Mouse (Mus musculus) gastrocnemius, postnatal 25 days (tissue): Measurements from ENCODE around the gene Itprid2. TPM values are rescaled to one million over a fixed set of nuclear protein-coding genes. Genes with fewer than 3 reads are reported as not detected.

ENCODE experiments used
- DNase-seq: peaks from one replicate; pipeline ENCODE4 v3.0.0; 2022
- total RNA-seq, 2 experiments: library from RNA; stranded (reverse); gene quantifications; 1 replicate in 1 of 2; 2 replicates in 1 of 2; pipeline ENCODE4 v1.2.3; 2021

Itprid2 gene
- total RNA-seq, 2 experiments from 2014 or later: 10.7 to 11.2 TPM

DNA sequence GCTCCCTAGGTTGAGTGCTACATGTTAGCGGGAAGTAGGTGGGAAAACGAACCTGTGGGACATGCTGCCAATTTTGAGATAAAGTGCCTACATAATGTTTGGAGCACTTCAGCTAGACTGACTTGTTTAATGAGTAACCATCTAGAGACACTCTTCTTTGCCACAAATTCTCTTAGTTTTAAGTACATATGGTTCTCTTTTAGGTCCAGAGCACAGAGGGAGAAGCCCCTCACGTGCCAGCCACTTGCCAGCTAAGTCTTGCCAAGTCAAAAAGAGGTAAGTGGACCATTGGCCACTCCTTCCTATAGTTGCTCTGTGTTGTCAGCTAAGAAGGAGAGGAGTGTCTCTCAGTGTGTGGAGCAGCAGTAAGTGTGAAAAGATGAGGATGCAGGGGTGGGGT, 16.0 kb downstream of the Itprid2 start:
- no peak for DNase-seq

DNA sequence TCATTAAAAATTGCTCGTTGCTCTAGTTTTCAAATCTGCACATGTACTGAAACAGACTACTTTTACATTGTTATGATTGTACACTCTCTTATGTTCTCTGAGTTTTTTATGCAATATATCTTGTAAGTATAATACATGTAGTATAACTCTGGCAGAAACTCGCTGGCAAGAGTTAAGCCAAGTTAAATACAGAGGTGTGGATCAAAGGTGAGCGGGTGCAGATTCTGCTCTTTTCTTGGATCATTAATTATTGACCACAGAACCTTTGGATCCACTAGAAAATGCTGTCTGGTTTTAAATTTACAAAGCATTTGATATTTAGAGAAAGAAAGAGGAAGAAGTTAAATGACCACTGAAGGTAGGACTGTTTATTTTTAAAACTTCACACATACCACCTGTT, 16.5 kb downstream of the Itprid2 start:
- no peak for DNase-seq

DNA sequence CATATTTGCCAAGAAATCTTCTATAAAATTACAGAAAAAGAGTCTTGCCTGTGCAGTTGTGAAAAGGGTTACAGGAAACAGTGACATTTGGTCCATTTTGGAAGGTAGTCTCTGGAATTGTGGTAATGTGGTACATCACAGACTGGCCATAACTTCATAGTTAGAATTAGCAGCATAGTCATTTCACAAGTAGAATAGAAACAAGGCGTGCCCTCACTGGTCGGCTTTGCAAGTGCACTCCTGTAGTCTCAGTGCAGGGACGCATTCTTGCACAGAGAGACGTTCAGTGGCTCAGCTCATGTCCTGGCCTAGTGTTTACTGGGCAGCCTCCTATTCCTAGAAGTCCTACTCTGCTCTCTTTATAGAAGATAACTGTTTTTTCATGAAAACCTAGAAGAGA, 17.4 kb downstream of the Itprid2 start:
- DNase-seq: no peak

DNA sequence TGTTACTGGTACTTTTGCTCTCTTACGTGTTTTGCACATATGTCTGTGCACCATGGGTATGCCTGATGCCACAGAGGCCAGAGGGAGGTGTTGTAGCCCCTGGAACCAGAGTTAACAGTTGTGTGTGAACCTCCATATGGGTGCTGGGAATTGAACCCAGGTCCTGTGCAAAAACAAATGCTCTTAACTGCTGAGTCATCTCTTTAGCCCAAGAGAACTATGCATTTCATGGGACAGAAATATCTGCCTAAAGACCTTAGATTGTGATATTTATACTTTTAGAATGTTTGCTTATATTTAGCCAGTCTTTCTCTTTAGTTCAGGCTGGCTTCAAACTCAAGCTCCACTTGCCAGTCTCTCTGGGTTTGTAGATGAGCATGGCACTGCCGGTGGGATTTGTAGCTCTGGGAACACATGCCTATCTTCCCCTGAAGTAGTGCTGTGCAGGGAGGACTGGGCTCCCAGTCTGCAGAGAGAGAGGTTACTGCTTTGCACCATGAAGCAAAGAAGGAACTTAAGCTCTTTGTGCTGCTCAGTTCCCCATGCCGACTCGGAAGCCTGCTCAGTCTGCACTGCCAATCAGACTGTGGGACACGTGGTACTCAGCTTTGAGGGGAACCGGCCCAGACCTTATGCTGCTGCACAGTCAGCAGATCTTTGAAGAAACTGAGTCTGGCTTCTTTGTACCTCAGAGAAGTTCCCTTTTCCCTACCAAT, 18.1 kb downstream of the Itprid2 start:
- no peak for DNase-seq

DNA sequence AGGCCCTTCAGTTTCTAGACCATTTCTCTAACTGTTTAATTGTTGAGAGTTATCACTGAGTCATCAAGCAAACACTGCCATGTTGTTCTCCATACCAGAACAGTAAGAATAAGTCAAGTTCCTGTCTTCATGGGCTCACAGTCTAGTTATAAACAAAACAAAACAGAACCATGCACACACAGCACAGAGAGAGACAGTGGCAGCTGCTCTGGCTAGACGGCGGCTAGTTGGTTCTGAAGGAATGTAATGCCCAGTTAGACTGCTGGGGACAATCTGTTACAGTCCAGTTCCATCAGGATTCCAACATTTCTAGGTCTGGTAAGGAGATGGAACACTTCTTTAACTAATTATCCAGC, 18.6 kb downstream of the Itprid2 start:
- DNase-seq: no peak

DNA sequence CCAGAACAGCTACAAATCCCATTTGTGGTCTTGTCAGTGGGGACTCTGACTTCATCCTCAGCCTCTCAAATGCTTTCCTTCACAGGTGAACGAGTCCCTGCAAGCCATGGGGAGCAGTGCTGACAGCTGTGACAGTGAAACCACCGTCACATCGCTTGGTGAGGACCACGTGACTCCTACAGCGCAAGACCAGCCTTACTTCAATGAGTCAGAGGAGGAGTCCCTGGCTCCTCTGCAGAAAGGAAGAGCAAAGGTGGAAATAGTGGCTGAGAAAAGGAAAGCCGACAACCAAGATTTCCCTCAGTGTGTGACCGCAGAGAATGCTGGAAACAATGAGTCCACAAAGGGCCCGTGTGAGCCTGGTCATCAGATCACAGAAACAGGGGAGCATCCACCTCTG, 21.9 kb downstream of the Itprid2 start:
- DNase-seq: no peak

DNA sequence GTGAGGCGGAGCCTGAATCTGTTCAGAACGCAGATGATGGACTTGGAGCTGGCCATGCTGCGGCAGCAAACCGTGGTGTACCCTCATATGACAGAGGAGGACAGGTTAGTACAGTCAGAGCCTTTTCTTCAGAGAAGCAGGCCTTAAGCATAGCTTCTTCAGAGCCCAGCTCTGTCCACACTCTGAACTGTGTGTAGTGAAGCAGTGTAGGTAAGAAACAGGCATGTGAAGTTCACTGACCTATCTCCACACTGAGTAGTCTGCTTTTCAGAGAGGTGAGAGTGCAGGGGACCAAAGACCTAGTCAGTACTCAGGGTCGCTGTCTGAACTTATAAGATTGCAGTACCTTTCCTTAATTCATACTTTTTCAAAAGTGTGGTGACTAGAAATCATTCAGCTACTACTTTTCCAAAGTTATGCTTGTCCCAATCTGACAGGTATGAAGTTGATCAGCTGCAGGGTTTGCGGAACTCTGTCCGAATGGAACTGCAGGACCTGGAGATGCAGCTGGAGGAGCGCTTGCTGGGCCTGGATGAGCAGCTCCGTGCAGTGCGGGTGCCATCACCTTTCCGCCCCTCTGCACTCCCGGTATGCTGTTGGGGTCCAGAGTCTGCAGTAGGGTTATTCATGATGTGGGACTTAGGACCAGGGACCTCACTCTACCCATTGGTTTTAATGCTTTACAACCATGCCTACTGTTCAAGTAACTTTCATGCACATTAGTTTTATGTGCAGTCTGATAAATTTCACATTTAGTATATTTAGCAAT, 25.4 kb downstream of the Itprid2 start:
- no peak for DNase-seq

DNA sequence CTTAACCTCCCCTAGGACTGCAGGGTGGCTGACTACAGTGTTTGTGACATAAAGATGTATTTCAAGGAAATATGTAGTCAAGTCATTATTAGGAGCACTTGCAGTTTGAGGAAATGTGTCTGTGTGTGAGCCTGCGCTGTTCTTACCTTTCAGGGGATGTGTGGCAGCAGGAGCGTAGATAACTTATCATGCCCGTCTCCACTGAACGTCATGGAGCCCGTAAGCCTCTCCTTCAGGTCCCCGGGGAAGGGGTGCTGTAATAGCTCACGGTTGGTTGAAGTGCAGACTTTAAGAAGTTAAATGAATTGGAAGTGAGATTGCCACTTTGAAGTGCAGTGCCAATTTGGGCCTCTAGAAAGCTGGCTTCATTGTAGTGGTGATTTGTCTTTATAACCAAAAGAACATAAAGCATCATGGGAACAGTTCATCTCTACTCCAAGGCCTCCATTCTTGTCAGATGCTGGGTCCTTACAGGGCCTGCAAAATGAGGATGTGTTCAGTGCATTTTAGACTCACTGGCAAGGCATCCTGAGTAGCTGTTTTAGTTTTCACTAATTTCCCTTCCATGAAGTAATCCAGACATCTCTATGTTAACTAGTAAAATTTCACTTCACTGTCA, 26.4 kb downstream of the Itprid2 start:
- no peak for DNase-seq

DNA sequence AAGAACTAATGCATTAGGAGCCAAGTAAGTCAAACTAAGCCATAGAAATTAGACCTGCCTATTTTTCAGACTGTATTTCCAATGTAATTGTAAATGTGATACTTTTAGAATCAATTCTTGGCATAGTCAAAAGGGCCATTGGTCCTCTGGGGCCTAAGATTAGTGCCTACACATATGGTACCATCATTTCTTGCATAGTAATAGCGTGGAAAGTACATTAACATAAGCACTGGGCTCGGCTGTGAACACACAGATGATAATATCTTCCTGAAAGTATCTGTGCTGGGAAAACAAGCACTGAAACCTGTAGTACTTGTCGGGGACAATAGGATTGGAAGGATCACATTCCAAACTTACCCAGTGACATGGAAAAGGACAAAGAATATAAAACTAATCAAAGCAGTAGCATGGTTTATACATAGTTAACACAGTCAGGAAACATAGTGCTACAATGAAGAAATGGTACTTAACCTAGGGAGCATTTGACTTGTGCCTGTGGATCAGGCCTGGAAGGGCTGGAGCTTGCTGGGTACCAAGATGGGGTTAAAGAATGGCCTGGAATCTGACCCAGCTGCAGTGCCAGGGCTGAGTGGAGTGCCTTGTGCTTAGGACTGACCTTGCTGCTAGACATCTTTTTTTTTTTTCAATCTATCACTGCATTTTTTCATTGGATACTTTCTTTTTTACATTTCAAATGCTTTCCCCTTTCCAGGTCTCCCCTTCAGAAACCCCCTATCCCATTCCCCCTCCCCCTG, 29.6 kb downstream of the Itprid2 start:
- no peak for DNase-seq

DNA sequence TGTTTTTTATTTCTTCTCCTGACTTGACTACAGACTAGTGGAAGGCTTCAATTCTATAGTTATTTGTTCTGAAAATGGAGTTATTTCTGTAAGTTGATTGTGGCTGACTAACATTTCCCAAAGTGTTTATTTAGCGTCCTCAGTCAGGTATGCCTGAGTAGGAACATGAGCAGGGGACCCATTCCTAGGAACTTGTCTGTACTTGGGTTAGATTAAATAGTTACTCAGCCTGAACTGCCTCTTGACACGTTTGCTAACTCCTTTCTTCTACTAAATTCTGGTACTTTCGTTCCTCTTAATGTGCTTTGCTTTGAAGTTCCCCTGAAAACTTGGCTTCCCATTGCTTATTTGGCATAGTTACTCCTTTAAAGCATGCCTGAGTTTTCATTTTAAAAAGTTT, 30.3 kb downstream of the Itprid2 start:
- no peak for DNase-seq

DNA sequence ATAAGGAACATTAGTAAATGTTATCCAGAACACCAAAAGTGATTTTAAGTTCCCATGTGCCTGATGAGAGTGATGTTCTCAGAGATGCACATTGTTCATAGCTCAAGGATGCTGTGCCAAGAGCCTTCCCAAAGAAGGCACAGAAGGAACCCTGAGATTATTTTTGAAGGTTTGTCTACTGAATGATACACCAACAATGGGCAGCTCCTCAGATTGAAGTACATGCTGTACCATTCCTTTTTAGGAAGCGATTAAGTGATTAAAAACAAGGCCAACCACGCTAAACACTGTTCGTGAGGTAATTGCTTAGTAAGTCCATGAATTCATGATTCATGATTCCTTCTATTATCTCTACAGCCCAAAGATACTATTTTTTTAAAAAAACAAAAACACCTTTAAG, 40.1 kb downstream of the Itprid2 start:
- DNase-seq: no peak

DNA sequence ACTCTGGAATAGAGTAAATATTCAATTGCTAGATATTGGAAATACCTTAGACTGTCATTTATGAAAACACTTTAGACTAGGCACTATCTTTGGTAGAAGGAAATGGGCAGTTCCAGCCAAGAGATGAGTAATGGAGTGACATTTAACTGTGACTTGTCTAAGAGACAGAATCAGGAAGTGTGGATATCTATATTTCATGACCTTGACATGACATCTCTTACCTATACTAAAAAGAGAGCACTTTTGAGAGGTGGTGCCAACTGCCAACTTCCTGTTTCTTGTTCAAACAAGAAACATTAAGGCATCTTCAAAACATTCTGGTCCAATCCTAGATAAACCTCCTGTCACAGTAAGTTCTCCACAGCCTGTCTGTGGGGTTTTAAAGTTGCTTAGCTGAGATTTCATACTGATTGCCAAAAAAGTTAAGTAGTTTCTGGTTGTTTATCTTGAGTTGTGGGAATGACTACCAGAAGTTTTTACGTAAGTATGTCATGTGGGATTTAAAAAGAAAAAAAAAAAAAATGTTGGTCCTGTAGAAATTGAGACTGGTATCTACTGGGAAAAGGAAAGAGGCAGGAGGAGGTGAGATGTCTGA, 42.6 kb downstream of the Itprid2 start:
- DNase-seq: no peak

DNA sequence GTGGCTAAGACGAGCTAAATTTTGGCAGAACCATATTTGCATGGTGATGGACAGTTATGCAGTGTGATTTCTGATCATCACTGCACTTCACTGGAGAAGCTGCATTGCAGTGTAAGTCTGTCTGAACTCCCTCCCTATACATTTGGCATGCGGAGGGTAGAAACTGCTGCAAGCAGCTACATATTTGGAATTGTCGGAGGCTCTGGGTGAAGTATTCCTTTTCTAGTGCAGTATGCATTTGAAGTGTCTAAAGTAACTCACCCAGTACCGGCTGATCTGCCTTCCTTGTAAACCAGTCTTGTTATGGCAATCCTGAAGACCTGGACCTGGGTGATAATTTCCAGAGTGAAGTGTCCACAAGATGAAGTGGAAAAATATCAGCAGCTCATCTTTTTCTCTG, 46.5 kb downstream of the Itprid2 start:
- DNase-seq: no peak

DNA sequence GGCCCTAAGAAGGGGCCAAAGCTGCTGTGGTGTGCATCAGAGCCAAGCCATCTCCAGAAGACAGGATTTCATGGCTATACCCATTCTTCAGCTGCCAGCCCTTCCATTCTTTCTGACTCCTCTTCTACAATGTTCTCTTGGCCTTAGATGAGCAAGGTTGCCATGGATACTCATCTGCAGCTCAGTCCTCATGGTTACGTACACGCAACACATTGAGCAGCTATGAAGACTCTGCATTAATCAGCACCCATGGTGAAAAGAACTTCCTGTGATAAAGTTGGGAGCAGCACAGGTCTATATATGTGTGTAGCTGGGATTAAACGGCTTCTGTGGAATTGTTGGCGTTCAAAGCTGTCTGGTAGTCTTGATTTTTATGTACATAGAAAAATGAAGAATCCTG, 48.1 kb downstream of the Itprid2 start:
- DNase-seq: no peak

DNA sequence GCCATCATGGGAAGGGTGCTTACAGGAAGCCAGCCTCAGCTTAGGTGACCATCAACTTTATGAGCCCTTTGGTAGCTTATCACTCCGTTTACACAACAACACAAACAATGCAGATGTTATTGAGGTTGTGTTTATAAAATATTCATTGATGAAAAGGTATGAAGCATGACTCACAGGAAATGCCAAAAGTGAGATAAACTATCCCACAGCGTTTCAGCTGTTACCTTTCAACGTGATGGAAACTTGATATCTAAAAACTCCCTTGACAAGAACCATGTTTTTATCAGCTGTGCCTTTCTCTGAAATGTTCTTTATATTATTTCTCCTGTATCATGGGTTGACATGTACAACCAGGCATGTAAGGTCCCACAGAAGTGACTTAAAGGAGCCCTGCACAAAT, 55.7 kb downstream of the Itprid2 start:
- DNase-seq: no peak

DNA sequence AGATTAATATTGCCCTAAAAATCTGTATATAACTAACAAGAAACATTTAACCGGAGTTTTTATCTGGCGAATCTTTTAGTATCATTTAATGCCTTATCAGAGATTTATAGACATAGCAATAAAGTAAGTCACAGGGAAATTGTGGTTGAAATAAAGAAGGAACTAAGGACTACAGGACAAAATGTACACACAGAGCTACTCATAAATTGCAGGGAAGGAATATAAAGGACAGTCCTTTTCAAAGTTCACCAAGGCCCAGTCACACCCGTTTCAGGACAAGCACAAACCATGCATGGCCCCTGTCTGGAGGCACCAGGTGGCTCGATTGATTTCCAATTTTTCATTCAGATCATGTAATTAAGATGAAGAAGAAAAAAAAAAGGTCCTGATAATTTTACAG, 60.0 kb downstream of the Itprid2 start:
- no peak for DNase-seq

DNA sequence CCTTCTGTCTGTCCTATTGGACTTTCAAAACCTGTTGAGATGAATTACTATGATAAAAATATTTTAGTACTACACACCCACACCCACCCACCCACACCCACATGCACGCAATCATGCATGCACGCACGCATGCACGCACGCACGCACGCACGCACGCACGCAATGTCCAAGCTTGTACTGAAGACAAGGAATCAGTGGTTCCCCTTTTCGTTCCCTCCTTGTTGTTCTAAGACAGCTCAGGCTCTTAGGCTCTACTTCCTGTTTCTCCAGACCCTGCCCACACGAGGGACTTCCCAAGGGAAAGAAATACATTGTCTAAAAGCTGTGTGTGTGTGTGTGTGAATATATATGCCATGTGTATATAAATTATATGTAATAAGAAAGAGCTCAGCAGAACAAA, 60.8 kb downstream of the Itprid2 start:
- DNase-seq: no peak

DNA sequence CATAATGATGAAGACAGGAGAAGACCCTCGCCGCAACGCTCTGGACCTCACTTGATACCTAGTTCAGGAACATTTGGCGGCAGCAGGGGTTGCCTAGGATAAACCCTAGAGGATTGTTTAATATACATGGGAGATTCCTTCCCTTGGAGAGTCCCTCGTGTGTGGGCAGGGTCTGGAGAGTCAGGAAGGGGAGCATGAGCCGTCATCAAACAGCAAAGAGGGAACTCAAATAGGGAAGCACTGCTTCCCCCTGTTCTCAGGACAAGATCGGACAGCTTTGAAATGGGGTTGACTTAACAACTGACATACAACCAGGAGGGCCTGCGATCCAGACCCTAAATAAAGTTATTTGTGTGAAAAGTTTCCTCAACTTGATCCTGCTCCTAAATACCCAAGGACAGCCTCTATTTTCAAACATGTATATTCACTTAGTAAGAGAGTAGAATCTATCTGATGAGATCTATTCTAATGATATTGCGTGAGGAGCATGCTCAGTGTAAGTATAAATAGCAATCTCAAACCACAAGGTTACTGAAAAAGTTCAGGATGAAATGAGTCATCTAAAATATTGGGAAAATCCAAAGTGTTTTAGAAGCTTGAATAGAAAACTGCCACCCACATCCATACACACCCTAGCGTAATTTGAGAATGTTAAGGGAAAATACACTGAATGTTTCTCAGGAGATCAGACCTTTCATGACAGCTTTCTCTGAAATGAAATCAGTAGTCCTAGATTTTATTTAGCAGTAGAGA, 61.5 kb downstream of the Itprid2 start:
- DNase-seq: no peak

DNA sequence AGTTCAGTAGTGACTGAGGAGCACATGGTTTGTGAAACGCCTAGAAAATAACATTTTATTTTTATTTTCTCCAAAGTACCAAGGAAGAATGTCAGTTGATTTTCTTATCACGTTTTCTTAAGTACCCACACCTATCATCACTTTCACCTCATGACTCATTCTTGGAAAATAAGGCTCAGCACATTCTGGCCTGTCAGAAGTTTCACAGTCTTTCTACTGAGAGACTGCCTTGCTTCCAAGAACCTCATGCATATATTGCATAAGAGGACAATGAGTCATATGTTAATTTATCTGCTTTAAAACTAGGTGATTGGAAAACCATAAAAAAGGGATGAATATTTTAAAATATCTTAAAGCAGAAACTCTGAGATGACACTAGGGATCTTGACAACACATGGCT, 63.0 kb downstream of the Itprid2 start:
- DNase-seq: no peak

DNA sequence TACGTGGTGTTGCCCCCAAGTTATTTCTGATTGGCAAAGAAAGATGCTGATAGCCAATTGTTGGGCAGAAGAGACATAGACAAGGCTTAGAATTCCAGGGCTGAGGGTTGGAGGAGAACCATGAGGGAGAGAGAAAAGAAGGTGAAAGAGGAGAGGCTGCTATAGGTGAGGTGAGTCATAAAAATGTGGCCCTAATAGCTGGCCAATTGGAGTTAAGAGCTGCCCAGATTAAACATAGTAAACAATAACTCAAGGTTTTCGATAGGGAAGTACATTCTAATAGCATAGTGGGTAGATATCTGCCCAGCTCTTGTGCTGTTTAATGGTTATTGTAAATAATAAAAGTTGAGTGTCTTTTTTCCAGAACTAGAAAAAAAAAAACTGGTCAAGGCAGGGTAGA, 69.6 kb downstream of the Itprid2 start:
- no peak for DNase-seq

DNA sequence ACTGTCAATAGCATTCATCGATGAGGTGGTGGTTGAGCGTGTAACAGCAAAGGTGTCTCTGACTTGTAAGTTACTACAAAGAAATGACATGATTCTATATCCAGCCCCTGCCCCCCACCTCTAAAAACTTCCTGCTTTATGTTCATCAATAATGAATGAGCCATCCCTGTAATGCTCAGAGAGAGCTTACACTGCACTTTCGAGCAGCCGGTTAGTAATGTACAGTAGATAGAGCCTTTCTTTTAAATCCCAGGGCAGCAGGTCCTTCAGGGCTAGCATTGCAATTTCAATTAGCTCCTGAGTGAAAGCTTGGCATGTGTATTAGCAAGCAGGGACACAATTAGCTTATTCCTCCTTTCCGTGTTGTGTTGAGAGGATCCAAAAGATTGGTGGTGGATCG, 72.4 kb downstream of the Itprid2 start, which contains the start of gene Ppp1r1c:
Gene Ppp1r1c, plus strand, starts transcription at position 206 of the 400 bp plus-strand sequence.
- no peak for DNase-seq

DNA sequence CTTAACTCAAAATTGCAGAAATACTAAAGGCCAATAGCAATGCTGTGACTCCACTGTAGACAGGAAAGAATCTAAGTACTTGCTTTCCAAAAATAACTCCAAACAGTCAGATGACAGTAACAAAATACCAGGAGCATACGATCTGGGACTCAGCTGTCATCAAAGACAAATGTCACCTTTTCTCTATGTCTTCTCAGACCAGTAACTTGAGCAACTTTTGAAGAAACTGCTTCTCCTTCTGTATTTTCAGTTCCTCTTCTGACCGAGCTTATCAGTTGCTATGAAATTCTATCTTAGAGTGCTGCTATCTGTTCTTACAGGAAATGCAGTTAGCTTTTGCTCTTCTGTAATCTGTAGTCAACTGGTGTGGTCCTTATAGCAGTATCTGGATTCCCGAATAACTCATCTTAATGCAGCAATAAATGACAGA, 78.5 kb downstream of the Itprid2 start:
- no peak for DNase-seq
